Mouse (Mus musculus): ENCODE measurements around the gene Igf2bp2. TPM values are rescaled to one million over a fixed set of nuclear protein-coding genes. Genes with fewer than 3 reads are reported as not detected.

Gene Igf2bp2
- under 1 TPM; 0.27 to 0.64 TPM for total RNA-seq (2023)

GRCm38 (mm10) chr16:22162512-22163455, at the start of gene Igf2bp2:
Gene Igf2bp2 (minus strand): TSS chr16:22163299.

GRCm38 (mm10) chr16:22009099-22009584, 154.0 kb downstream of the Igf2bp2 start, which contains the start of gene Senp2:
Gene Senp2 (plus strand): TSS chr16:22009484.

Other genes with a start within 250 kb of the Igf2bp2 start
- 10 to 100 TPM; 10.2 to 11.4 TPM for gene Tmem41a, start 215.7 kb downstream of the Igf2bp2 start, total RNA-seq (2023)
- gene Liph, start 167.6 kb downstream of the Igf2bp2 start, total RNA-seq (2023) = not detected
- 100 to 1,000 TPM; 107 to 109 TPM for gene Senp2, start 153.8 kb downstream of the Igf2bp2 start, total RNA-seq (2023)
- 100 to 1,000 TPM; 523 to 634 TPM for gene Tra2b, start 102.7 kb upstream of the Igf2bp2 start, total RNA-seq (2023)

All from T-cell, adult 66 days (primary cell).